Mouse (Mus musculus): ENCODE data around the gene Crct1.

The Crct1 gene

GRCm38 (mm10) chr3:93015460-93016104, at the start of gene Crct1:
Gene Crct1 (minus strand): TSS chr3:93015687.
- no peak for DNase-seq (ENCODE audit: low spot score)

- no peak for DNase-seq (ENCODE audit: low spot score)
These were observed 37.5 kb upstream of the Crct1 start for GRCm38 (mm10) chr3:93052826-93053474.

- no peak for DNase-seq (ENCODE audit: low spot score)
These were observed 34.7 kb upstream of the Crct1 start for GRCm38 (mm10) chr3:93050182-93050581.

- no peak for DNase-seq (ENCODE audit: low spot score)
These were observed 16.0 kb upstream of the Crct1 start for GRCm38 (mm10) chr3:93031450-93031849.

- no peak for DNase-seq (ENCODE audit: low spot score)
These were observed 10.0 kb upstream of the Crct1 start for GRCm38 (mm10) chr3:93025486-93025885.

GRCm38 (mm10) chr3:93023411-93024184, 8.1 kb upstream of the Crct1 start:
- no peak for DNase-seq (ENCODE audit: low spot score)

- DNase-seq (ENCODE audit: low spot score) = no peak
These were observed 5.7 kb upstream of the Crct1 start for GRCm38 (mm10) chr3:93021171-93021570.

- DNase-seq (ENCODE audit: low spot score) = no peak
These were observed 3.5 kb upstream of the Crct1 start, which contains the start of gene Lce1m for GRCm38 (mm10) chr3:93018960-93019359. Gene Lce1m (minus strand): TSS chr3:93019060.

- no peak for DNase-seq (ENCODE audit: low spot score)
These were observed 616 bp downstream of the Crct1 start for GRCm38 (mm10) chr3:93014871-93015270.

GRCm38 (mm10) chr3:93014378-93014801, 1.1 kb downstream of the Crct1 start:
- no peak for DNase-seq (ENCODE audit: low spot score)

- DNase-seq (ENCODE audit: low spot score) = no peak
These were observed 12.6 kb downstream of the Crct1 start for GRCm38 (mm10) chr3:93002843-93003242.

- no peak for DNase-seq (ENCODE audit: low spot score)
These were observed 14.9 kb downstream of the Crct1 start for GRCm38 (mm10) chr3:93000621-93001020.

GRCm38 (mm10) chr3:92998691-92999090, 16.8 kb downstream of the Crct1 start:
- DNase-seq (ENCODE audit: low spot score) = no peak

GRCm38 (mm10) chr3:92991926-92992325, 23.6 kb downstream of the Crct1 start, which contains the start of gene Lce3f:
Gene Lce3f (plus strand): TSS chr3:92992226.
- no peak for DNase-seq (ENCODE audit: low spot score)

GRCm38 (mm10) chr3:92978484-92978883, 37.0 kb downstream of the Crct1 start:
- no peak for DNase-seq (ENCODE audit: low spot score)

GRCm38 (mm10) chr3:92966761-92967160, 48.7 kb downstream of the Crct1 start, which contains the start of gene Lce3e:
Gene Lce3e (plus strand): TSS chr3:92967061.
- no peak for DNase-seq (ENCODE audit: low spot score)
